Mouse (Mus musculus): ENCODE measurements around the gene Tenm3.

Gene Tenm3

GRCm38 (mm10) chr8:48843931-48844285 lies at the start of gene Tenm3:
Gene Tenm3 (minus strand): TSS chr8:48843951.
- no peak for DNase-seq

- no peak for DNase-seq
Measured at GRCm38 (mm10) chr8:48890216-48890765, 46.5 kb upstream of the Tenm3 start.

GRCm38 (mm10) chr8:48884270-48884669 lies 40.5 kb upstream of the Tenm3 start:
- no peak for DNase-seq

- no peak for DNase-seq
Measured at GRCm38 (mm10) chr8:48880585-48880984, 36.8 kb upstream of the Tenm3 start.

GRCm38 (mm10) chr8:48865972-48866371 lies 22.2 kb upstream of the Tenm3 start:
- no peak for DNase-seq

GRCm38 (mm10) chr8:48865485-48865884 lies 21.7 kb upstream of the Tenm3 start:
- DNase-seq, result peak; percentile 6

- no peak for DNase-seq
Measured at GRCm38 (mm10) chr8:48850223-48851010, 6.7 kb upstream of the Tenm3 start.

- no peak for DNase-seq
Measured at GRCm38 (mm10) chr8:48849091-48849616, 5.4 kb upstream of the Tenm3 start.

GRCm38 (mm10) chr8:48844961-48845360 lies 1.2 kb upstream of the Tenm3 start:
- peak; percentile 6 for DNase-seq

- DNase-seq, result peak; percentile 29
Measured at GRCm38 (mm10) chr8:48844370-48844905, 687 bp upstream of the Tenm3 start.

GRCm38 (mm10) chr8:48842991-48843930 lies 490 bp downstream of the Tenm3 start:
- peak; percentile 64 for DNase-seq

GRCm38 (mm10) chr8:48842516-48842990 lies 1.2 kb downstream of the Tenm3 start:
- no peak for DNase-seq

GRCm38 (mm10) chr8:48842035-48842434 lies 1.7 kb downstream of the Tenm3 start:
- DNase-seq, result no peak

- no peak for DNase-seq
Measured at GRCm38 (mm10) chr8:48835745-48836144, 8.0 kb downstream of the Tenm3 start.

- peak; percentile 28 for DNase-seq
Measured at GRCm38 (mm10) chr8:48827454-48827853, 16.3 kb downstream of the Tenm3 start.

- no peak for DNase-seq
Measured at GRCm38 (mm10) chr8:48825666-48826065, 18.1 kb downstream of the Tenm3 start.

- no peak for DNase-seq
Measured at GRCm38 (mm10) chr8:48822291-48822690, 21.5 kb downstream of the Tenm3 start.

GRCm38 (mm10) chr8:48819962-48820361 lies 23.8 kb downstream of the Tenm3 start:
- no peak for DNase-seq

GRCm38 (mm10) chr8:48819348-48819747 lies 24.4 kb downstream of the Tenm3 start:
- no peak for DNase-seq

- no peak for DNase-seq
Measured at GRCm38 (mm10) chr8:48816941-48817340, 26.8 kb downstream of the Tenm3 start.

GRCm38 (mm10) chr8:48812196-48812741 lies 31.5 kb downstream of the Tenm3 start:
- no peak for DNase-seq

GRCm38 (mm10) chr8:48810615-48811014 lies 33.1 kb downstream of the Tenm3 start:
- no peak for DNase-seq

All from kidney, postnatal 14 days (tissue).